Mouse (Mus musculus) lung, postnatal 0 days (tissue): ENCODE data around the gene Amigo2.

Experiments used
- CTCF ChIP-seq: IDR thresholded peaks from 2 replicates; pipeline ENCODE4 v1.5.1; 2016; ENCODE audit warnings: antibody characterized with exemption, mild to moderate bottlenecking
- EP300 ChIP-seq: IDR thresholded peaks from 2 replicates; pipeline ENCODE4 v1.6.1; 2016; ENCODE audit warnings: antibody characterized with exemption, mild to moderate bottlenecking, control low read depth

DNA sequence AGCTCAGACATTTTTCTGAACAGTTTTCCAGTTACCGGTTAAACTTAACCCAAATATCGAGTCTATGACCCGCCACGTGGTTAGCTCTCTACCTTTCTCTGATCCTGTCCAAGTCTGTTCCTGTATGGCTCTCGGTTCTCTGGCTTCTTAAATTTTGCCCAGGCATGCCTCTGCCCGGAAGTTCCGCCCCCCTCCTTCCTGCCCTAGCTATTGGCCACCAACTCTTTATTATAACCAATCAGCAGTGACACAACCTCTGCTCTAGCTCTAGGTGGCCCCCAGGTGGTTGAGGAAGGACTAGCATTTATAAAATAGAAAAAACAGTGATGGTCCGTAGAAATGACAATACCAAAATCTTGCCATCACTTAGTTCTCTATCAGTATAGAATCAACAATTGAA is 40.6 kb downstream of the Amigo2 start:
- TF ChIP-seq CTCF (no peak; the same call in 1 of the 2 replicates), EP300 (no peak)
